Mouse (Mus musculus) MEL (cell line): ENCODE measurements at regions not wholly inside any gene's neighbourhood (a gene's known extent, or its start where the extent isn't known, plus 50 kb on each side); places are given as distances from the start of the nearest gene placed in this dataset.

ENCODE experiments used
- BHLHE40 ChIP-seq: IDR thresholded peaks from 2 replicates; pipeline ENCODE4 v1.6.1; 2012; ENCODE audit warnings: low read depth, mild to moderate bottlenecking, inconsistent platforms, low read length, improper control_type of control experiment, borderline replicate concordance
- CTCF ChIP-seq, 3 experiments: IDR thresholded peaks in 2 of 3; conservative IDR thresholded peaks in 1 of 3; 2 replicates each; pipeline ENCODE4 v1.5.1; 2011 to 2012; ENCODE audit warnings: low read length in 3 of 3, low read depth in 2 of 3, mild to moderate bottlenecking in 2 of 3, improper control_type of control experiment in 1 of 3, inconsistent platforms in 1 of 3, mixed read lengths in 1 of 3, moderate library complexity in 1 of 3; ENCODE audit not compliant: control insufficient read depth in 1 of 3, insufficient read depth in 1 of 3, poor library complexity in 1 of 3, severe bottlenecking in 1 of 3
- E2F4 ChIP-seq: IDR thresholded peaks from 2 replicates; pipeline ENCODE4 v1.6.1; 2011; ENCODE audit warnings: low read depth, low read length, improper control_type of control experiment, borderline replicate concordance
- POLR2A ChIP-seq, 2 experiments: IDR thresholded peaks; 2 replicates each; pipeline ENCODE4 v1.6.1; 2011 to 2012; ENCODE audit warnings: low read length in 2 of 2, mild to moderate bottlenecking in 2 of 2, control low read depth in 1 of 2, improper control_type of control experiment in 1 of 2, low read depth in 1 of 2, moderate library complexity in 1 of 2; ENCODE audit not compliant: control insufficient read depth in 1 of 2, insufficient read depth in 1 of 2, poor library complexity in 1 of 2
- UBTF ChIP-seq: IDR thresholded peaks from 2 replicates; pipeline ENCODE4 v1.6.1; 2012; ENCODE audit warnings: low read depth, mild to moderate bottlenecking, inconsistent platforms, low read length, improper control_type of control experiment, moderate library complexity, borderline replicate concordance; ENCODE audit not compliant: insufficient read depth
- ZC3H11A ChIP-seq: IDR thresholded peaks from 2 replicates; pipeline ENCODE4 v1.6.1; 2012; ENCODE audit warnings: low read depth, mild to moderate bottlenecking, inconsistent platforms, low read length, improper control_type of control experiment
- ZNF384 ChIP-seq: IDR thresholded peaks from 2 replicates; pipeline ENCODE4 v1.6.1; 2012; ENCODE audit warnings: low read depth, mild to moderate bottlenecking, inconsistent platforms, low read length, improper control_type of control experiment

DNA sequence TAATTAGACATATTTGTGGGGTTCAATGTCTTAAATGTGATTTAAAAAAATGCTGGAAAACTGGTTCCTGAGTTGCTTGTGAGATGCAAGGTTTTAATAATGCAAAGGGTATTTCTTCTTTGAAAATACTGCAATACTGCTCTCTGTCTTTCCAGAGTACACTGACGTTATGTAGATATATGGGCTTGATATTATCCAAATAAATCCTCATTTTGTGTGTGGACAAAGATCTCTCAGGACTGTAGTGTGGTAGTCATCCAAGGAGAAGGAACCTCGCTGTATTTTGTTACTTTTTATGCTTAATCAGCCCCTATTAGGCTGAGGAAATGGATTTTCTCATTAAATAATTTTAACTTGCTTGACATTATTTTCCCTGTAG is 139.2 kb upstream of the Slco6d1 start:
- TF ChIP-seq ZNF384 (no peak), POLR2A (IDR thresholded peaks at IDR 0.05; ENCODE audit: control insufficient read depth in 1 of 2, insufficient read depth in 1 of 2, low read depth in 1 of 2, low read length in 2 of 2, poor library complexity in 1 of 2) (no peak), UBTF (no peak), ZC3H11A (no peak), CTCF (IDR thresholded peaks at IDR 0.05 in 2 of 3, conservative IDR thresholded peaks at IDR 0.05 in 1 of 3; ENCODE audit: control insufficient read depth in 1 of 3, insufficient read depth in 1 of 3, low read depth in 2 of 3, low read length in 3 of 3, poor library complexity in 1 of 3, severe bottlenecking in 1 of 3) (no peak), BHLHE40 (no peak), E2F4 (no peak)
